Mouse (Mus musculus) embryo, embryonic 11.5 days (tissue): ENCODE measurements around the gene F2.

Experiments
- DNase-seq: peaks from one replicate; pipeline ENCODE4 v3.0.0-alpha.2; 2012; ENCODE audit warnings: low read depth, low spot score

F2 gene

GRCm38 (mm10) chr2:91636229-91636628, at the start of gene F2:
TSS of gene F2 (minus strand) at chr2:91636414.
- no peak for DNase-seq

- no peak for DNase-seq
Observed at GRCm38 (mm10) chr2:91683919-91684318, 47.7 kb upstream of the F2 start.

- DNase-seq, result peak; percentile 38
Observed at GRCm38 (mm10) chr2:91682850-91683249, 46.6 kb upstream of the F2 start.

GRCm38 (mm10) chr2:91676961-91677360, 40.7 kb upstream of the F2 start:
- no peak for DNase-seq

GRCm38 (mm10) chr2:91676420-91676819, 40.2 kb upstream of the F2 start:
- DNase-seq, result no peak

- no peak for DNase-seq
Observed at GRCm38 (mm10) chr2:91674895-91675294, 38.7 kb upstream of the F2 start.

GRCm38 (mm10) chr2:91673587-91673986, 37.4 kb upstream of the F2 start:
- no peak for DNase-seq

- DNase-seq, result no peak
Observed at GRCm38 (mm10) chr2:91670038-91670437, 33.8 kb upstream of the F2 start.

GRCm38 (mm10) chr2:91669326-91669725, 33.1 kb upstream of the F2 start:
- no peak for DNase-seq

GRCm38 (mm10) chr2:91667747-91668146, 31.5 kb upstream of the F2 start:
- no peak for DNase-seq

- no peak for DNase-seq
Observed at GRCm38 (mm10) chr2:91666386-91666910, 30.2 kb upstream of the F2 start.

- DNase-seq, result no peak
Observed at GRCm38 (mm10) chr2:91664780-91665179, 28.6 kb upstream of the F2 start.

- no peak for DNase-seq
Observed at GRCm38 (mm10) chr2:91660981-91661380, 24.8 kb upstream of the F2 start.

GRCm38 (mm10) chr2:91659657-91660056, 23.4 kb upstream of the F2 start:
- no peak for DNase-seq

- no peak for DNase-seq
Observed at GRCm38 (mm10) chr2:91656774-91657173, 20.6 kb upstream of the F2 start.

GRCm38 (mm10) chr2:91655827-91656226, 19.6 kb upstream of the F2 start:
- no peak for DNase-seq

- DNase-seq, result no peak
Observed at GRCm38 (mm10) chr2:91655388-91655787, 19.2 kb upstream of the F2 start.

- DNase-seq, result no peak
Observed at GRCm38 (mm10) chr2:91652863-91653262, 16.6 kb upstream of the F2 start.

- DNase-seq, result no peak
Observed at GRCm38 (mm10) chr2:91651458-91652258, 15.4 kb upstream of the F2 start.

GRCm38 (mm10) chr2:91650360-91650995, 14.3 kb upstream of the F2 start:
- DNase-seq, result no peak

- peak; percentile 95 for DNase-seq
Observed at GRCm38 (mm10) chr2:91649553-91650359, 13.5 kb upstream of the F2 start, which contains the start of the genes Zfp408 and Arhgap1. TSS of gene Zfp408 (minus strand) at chr2:91649791. TSS of gene Arhgap1 (plus strand) at chr2:91649860.

GRCm38 (mm10) chr2:91649152-91649551, 12.9 kb upstream of the F2 start:
- peak; percentile 8 for DNase-seq
